In genomic region chr6:112739635-112740034, GRCm38 (mm10) we compare ENCODE assay signal across 23 mouse cellular contexts. TPM values are rescaled to one million over a fixed set of nuclear protein-coding genes. Genes with fewer than 3 reads are reported as not detected.
DNase-seq lines count a peak whose midpoint lies in the region; ATAC-seq and TF ChIP-seq lines count a peak whose summit lies in the region.
"Had no signal": no experiment of that assay in that cellular context is flagged by ENCODE, and none has a peak within 500 bp of the region (broad histone marks: within the 10 kb centered on the region; RNA-seq: fewer than 3 reads in every experiment).

No protein-coding gene starts in this region.

- H3K36me3 ChIP-seq in CH12.LX (replicated peaks in 1 of 2; ENCODE audit: control insufficient read depth in 1 of 2, insufficient read depth in 1 of 2, low read length in 1 of 2), result peaks cover 0 to 36% of the 10 kb centered on the region in 2 experiments
- H3K36me3 ChIP-seq in forebrain, embryonic 12.5 days (replicated peaks), result peaks cover 94% of the 10 kb centered on the region
- H3K36me3 ChIP-seq: heart, embryonic 10.5 days; heart, embryonic 13.5 days had no signal

- TF ChIP-seq CTCF in left cerebral cortex, adult 2 months (IDR thresholded peaks at IDR 0.05), result no peak
- no peak for TF ChIP-seq CTCF in CH12.LX (conservative IDR thresholded peaks at IDR 0.05 in 1 of 2, IDR thresholded peaks at IDR 0.05 in 1 of 2; ENCODE audit: low read depth in 2 of 2, low read length in 2 of 2)

- intact Hi-C loops in left cerebral cortex, adult 2 months (cut with DNase I), result no loop called here
- intact Hi-C loops in left cerebral cortex, postnatal 25 days (cut with DNase I), result loop anchor here (5.0 kb wide), 1 partner anchor 208 kb away; the partner anchor contains the start of gene Srgap3

- no peak overlapping the region for H3K4me2 ChIP-seq in CH12.LX (ENCODE audit: insufficient read depth, low read depth, poor library complexity, severe bottlenecking)
- no peak overlapping the region for H3K4me2 ChIP-seq in forebrain, embryonic 12.5 days
- H3K4me2 ChIP-seq: embryonic facial prominence, embryonic 12.5 days; embryonic facial prominence, embryonic 15.5 days; forebrain, embryonic 15.5 days; heart, embryonic 13.5 days; hindbrain, embryonic 14.5 days had no signal

- no peaks in the 10 kb centered on the region for H3K79me2 ChIP-seq in CH12.LX (replicated peaks; ENCODE audit: control insufficient read depth, extremely low read depth, insufficient read depth, poor library complexity, severe bottlenecking)

- dilution Hi-C loops in CH12.LX (cut with MboI; ENCODE audit: extremely low pct_ligation_motif_present, extremely low pct_unique_long_range_greater_than_20kb, low sequenced_read_pairs), result no loop called here

- in situ Hi-C loops in CH12.LX (cut with MboI; ENCODE audit: low pct_ligation_motif_present, low pct_unique_long_range_greater_than_20kb, low sequenced_read_pairs), result no loop called here

- TF ChIP-seq RAD21 in CH12.LX (IDR thresholded peaks at IDR 0.05; ENCODE audit: low read depth, low read length), result no peak

- H3K4me3 ChIP-seq in left cerebral cortex, adult 2 months, result no peak overlapping the region
- H3K4me3 ChIP-seq in CH12.LX (replicated peaks in 1 of 3; ENCODE audit: low read depth in 2 of 3, low read length in 2 of 3, poor library complexity in 1 of 3), result no peak overlapping the region
- no peak overlapping the region for H3K4me3 ChIP-seq in forebrain, embryonic 12.5 days (replicated peaks)
- H3K4me3 ChIP-seq: embryonic facial prominence, embryonic 12.5 days; embryonic facial prominence, embryonic 15.5 days; forebrain, embryonic 15.5 days; heart, adult 2 months; heart, embryonic 10.5 days; heart, embryonic 13.5 days had no signal

- H3K9me3 ChIP-seq in CH12.LX (replicated peaks; ENCODE audit: low read length), result no peaks in the 10 kb centered on the region
- no peaks in the 10 kb centered on the region for H3K9me3 ChIP-seq in forebrain, embryonic 12.5 days
- H3K9me3 ChIP-seq: embryonic facial prominence, embryonic 12.5 days; embryonic facial prominence, embryonic 15.5 days; forebrain, embryonic 15.5 days; heart, embryonic 10.5 days; heart, embryonic 13.5 days had no signal

- no peak overlapping the region for H3K9ac ChIP-seq in CH12.LX (ENCODE audit: insufficient read depth, low read depth)
- no peak overlapping the region for H3K9ac ChIP-seq in forebrain, embryonic 12.5 days
- H3K9ac ChIP-seq: embryonic facial prominence, embryonic 12.5 days; embryonic facial prominence, embryonic 15.5 days; forebrain, embryonic 15.5 days; heart, embryonic 13.5 days; hindbrain, embryonic 14.5 days had no signal

- H3K4me1 ChIP-seq in CH12.LX (ENCODE audit: control insufficient read depth in 1 of 2, insufficient read depth in 2 of 2), result peaks cover 6 to 17% of the 10 kb centered on the region in 2 experiments
- H3K4me1 ChIP-seq in forebrain, embryonic 12.5 days, result no peaks in the 10 kb centered on the region; the same call in 1 of the 2 replicates
- H3K4me1 ChIP-seq: embryonic facial prominence, embryonic 12.5 days; embryonic facial prominence, embryonic 15.5 days; heart, embryonic 10.5 days; heart, embryonic 13.5 days had no signal

- peak; percentile 31 for ATAC-seq in granulocyte monocyte progenitor cell, adult 5-6 weeks (replicated peaks; ENCODE audit: poor library complexity, severe bottlenecking)
- peak; percentile 14; the same call in 1 of the 2 replicates for ATAC-seq in megakaryocyte progenitor cell, adult 5-6 weeks (replicated peaks; ENCODE audit: poor library complexity)
- ATAC-seq in forebrain, embryonic 12.5 days (ENCODE audit: low FRiP score), result no peak
- ATAC-seq: forebrain, embryonic 15.5 days; hindbrain, postnatal 0 days had no signal

- TF ChIP-seq EP300 in CH12.LX (IDR thresholded peaks at IDR 0.05; ENCODE audit: low read length), result peak; percentile 89

- TF ChIP-seq POLR2A in CH12.LX (IDR thresholded peaks at IDR 0.05; ENCODE audit: low read depth, low read length), result no peak

- no peaks in the 10 kb centered on the region for H3K27me3 ChIP-seq in CH12.LX (replicated peaks)
- no peaks in the 10 kb centered on the region for H3K27me3 ChIP-seq in forebrain, embryonic 12.5 days
- H3K27me3 ChIP-seq: embryonic facial prominence, embryonic 12.5 days; embryonic facial prominence, embryonic 15.5 days; forebrain, embryonic 15.5 days; heart, embryonic 13.5 days had no signal

- WGBS in forebrain, embryonic 12.5 days, result 97% methylated on average over 3 of the region's 3 CpGs

- 0 out of 2 replicates have a peak overlapping the region, but pooled peaks have one; percentile 13 for H3K27ac ChIP-seq in left cerebral cortex, adult 2 months
- H3K27ac ChIP-seq in CH12.LX (ENCODE audit: insufficient read depth, low read depth), result no peak overlapping the region
- H3K27ac ChIP-seq in forebrain, embryonic 12.5 days, result no peak overlapping the region
- H3K27ac ChIP-seq: embryonic facial prominence, embryonic 12.5 days; embryonic facial prominence, embryonic 15.5 days; forebrain, embryonic 15.5 days; heart, adult 2 months; heart, embryonic 10.5 days; heart, embryonic 13.5 days; hindbrain, embryonic 14.5 days; hindbrain, postnatal 0 days had no signal

- no peak for DNase-seq in left cerebral cortex, adult 2 months (ENCODE audit: extremely low spot score in 1 of 2, low spot score in 2 of 2)
- no peak for DNase-seq in left cerebral cortex, postnatal 25 days (ENCODE audit: low spot score in 2 of 2)
- DNase-seq in CH12.LX (ENCODE audit: extremely low read depth), result peak; percentile 46
- no peak for DNase-seq in kidney, postnatal 25 days
- DNase-seq: adrenal gland, adult 8-10 months; adrenal gland, postnatal 36 days; cerebellum, adult 11 months; cerebellum, adult 2 months; cerebellum, adult 9-11 months; cerebellum, postnatal 25 days; heart, postnatal 14 days; heart, postnatal 4 days had no signal

TF ChIP-seq in CH12.LX, 34 proteins besides CTCF, POLR2A, EP300 and RAD21:
- no peak for TF ChIP-seq MYC (IDR thresholded peaks at IDR 0.05; ENCODE audit: low read depth, low read length)
- peak; percentile 43 for TF ChIP-seq JUN (IDR thresholded peaks at IDR 0.05; ENCODE audit: insufficient read depth, low read depth, low read length)
- TF ChIP-seq POLR2AphosphoS2 (IDR thresholded peaks at IDR 0.05; ENCODE audit: low read depth, low read length), result no peak
- peak; percentile 76 for TF ChIP-seq IRF4 (IDR thresholded peaks at IDR 0.05; ENCODE audit: low read depth, low read length)
- peak; percentile 76 for TF ChIP-seq BHLHE40 (IDR thresholded peaks at IDR 0.05; ENCODE audit: low read depth, low read length)
- TF ChIP-seq RCOR1 (conservative IDR thresholded peaks at IDR 0.05; ENCODE audit: low read depth, low read length), result 0 out of 2 replicates have a peak, but pooled peaks have one; percentile 41
- peak; percentile 70 for TF ChIP-seq JUND (conservative IDR thresholded peaks at IDR 0.05; ENCODE audit: low read depth, low read length)
- TF ChIP-seq ETS1 (conservative IDR thresholded peaks at IDR 0.05; ENCODE audit: low read depth, low read length), result peak; percentile 24; the same call in 1 of the 2 replicates
TF ChIP-seq in CH12.LX: peak in this region for 6.

RNA-seq across cellular contexts. Expression of gene Rad18, which starts 43.1 kb away (rescaled TPM):
- total RNA-seq in left cerebral cortex, adult 2 months (2021), result 1 to 10 TPM; 7.2 TPM
- total RNA-seq in left cerebral cortex, postnatal 25 days (2021), result 1 to 10 TPM; 5.7 to 6.1 TPM
- 20.0 and 21.1 TPM in 2 replicates for total RNA-seq in CH12.LX (2012; rRNA removed)
- total RNA-seq in CH12.LX (2014; rRNA removed), result 31.3 and 37.1 TPM in 2 replicates
- polyA plus RNA-seq in CH12.LX (2012; ENCODE audit: insufficient read length, low read depth), result 30.3 and 37.7 TPM in 2 replicates
- 41.5 and 45.1 TPM in 2 replicates for total RNA-seq in granulocyte monocyte progenitor cell, adult 5-6 weeks (2014; fragmentation: Nextera tagmentation)
- 59.5 and 64.1 TPM in 2 replicates for total RNA-seq in granulocyte monocyte progenitor cell, adult 5-6 weeks (2017)
- 64.7 and 74.0 TPM in 2 replicates for total RNA-seq in megakaryocyte progenitor cell, adult 5-6 weeks (2015)
- total RNA-seq in megakaryocyte progenitor cell, adult 5-6 weeks (2017), result 45.2 and 46.6 TPM in 2 replicates
- polyA plus RNA-seq in forebrain, embryonic 12.5 days (2016; fragmentation: Nextera tagmentation; extraction: Ambion mirVana), result 42.4 and 47.8 TPM in 2 replicates
